Comparison of ENCODE assay signal across 9 mouse cellular contexts in genomic region chr12:84100071-84100470, GRCm38 (mm10). TPM values are rescaled to one million over a fixed set of nuclear protein-coding genes. Genes with fewer than 3 reads are reported as not detected.
DNase-seq lines count a peak whose midpoint lies in the region; ATAC-seq lines count a peak whose summit lies in the region.
"Had no signal": no experiment of that assay in that cellular context is flagged by ENCODE, and none has a peak within 500 bp of the region (broad histone marks: within the 10 kb centered on the region; RNA-seq: fewer than 3 reads in every experiment).

No protein-coding gene starts in this region.

- no peak overlapping the region for H3K4me2 ChIP-seq in hindbrain, embryonic 11.5 days (replicated peaks; ENCODE audit: low read depth, low read length)
- peak overlapping the region; percentile 77 for H3K4me2 ChIP-seq in embryonic facial prominence, embryonic 13.5 days
- H3K4me2 ChIP-seq in hindbrain, embryonic 13.5 days: peak overlapping the region; percentile 71
- peak overlapping the region; percentile 73 for H3K4me2 ChIP-seq in midbrain, embryonic 13.5 days (replicated peaks)

- ATAC-seq in hindbrain, embryonic 11.5 days (ENCODE audit: low FRiP score): no peak
- no peak for ATAC-seq in embryonic facial prominence, embryonic 13.5 days (ENCODE audit: insufficient number of reproducible peaks, insufficient read depth, low FRiP score, low TSS enrichment, low read depth)
- no peak for ATAC-seq in hindbrain, embryonic 13.5 days (ENCODE audit: low FRiP score)
- ATAC-seq in midbrain, embryonic 13.5 days: no peak

- DNase-seq in hindbrain, embryonic 10.5 days (ENCODE audit: low spot score): peak; percentile 6
- no peak for DNase-seq in hindbrain, embryonic 11.5 days (ENCODE audit: low spot score)
- no peak for DNase-seq in thymus, postnatal 36 days
- DNase-seq in gastrocnemius, postnatal 36 days: no peak
- no peak for DNase-seq in urinary bladder, postnatal 14 days (ENCODE audit: low spot score)

- H3K9me3 ChIP-seq in hindbrain, embryonic 10.5 days: peaks cover 10% of the 10 kb centered on the region
- H3K9me3 ChIP-seq in hindbrain, embryonic 11.5 days (ENCODE audit: control insufficient read depth, low read length): no peaks in the 10 kb centered on the region
- no peaks in the 10 kb centered on the region for H3K9me3 ChIP-seq in embryonic facial prominence, embryonic 13.5 days
- 0 out of 2 replicates have a peak, but pooled peaks cover 3% of the 10 kb centered on the region for H3K9me3 ChIP-seq in hindbrain, embryonic 13.5 days
- no peaks in the 10 kb centered on the region for H3K9me3 ChIP-seq in midbrain, embryonic 13.5 days

- 81% methylated on average over 1 of the region's 1 CpGs for WGBS in hindbrain, embryonic 10.5 days
- WGBS in hindbrain, embryonic 11.5 days: 75% methylated on average over 1 of the region's 1 CpGs
- 38% methylated on average over 1 of the region's 1 CpGs for WGBS in embryonic facial prominence, embryonic 13.5 days
- 25% methylated on average over 1 of the region's 1 CpGs for WGBS in hindbrain, embryonic 13.5 days
- WGBS in midbrain, embryonic 13.5 days: 58% methylated on average over 1 of the region's 1 CpGs

- no peak overlapping the region for H3K27ac ChIP-seq in hindbrain, embryonic 10.5 days
- H3K27ac ChIP-seq in hindbrain, embryonic 11.5 days (ENCODE audit: low read depth, low read length): no peak overlapping the region
- no peak overlapping the region for H3K27ac ChIP-seq in embryonic facial prominence, embryonic 13.5 days
- no peak overlapping the region for H3K27ac ChIP-seq in hindbrain, embryonic 13.5 days
- H3K27ac ChIP-seq in midbrain, embryonic 13.5 days: no peak overlapping the region

- intact Hi-C loops in gastrocnemius, postnatal 36 days (cut with DNase I): no loop called here

- H3K4me3 ChIP-seq in hindbrain, embryonic 10.5 days: peak overlapping the region; percentile 62
- no peak overlapping the region for H3K4me3 ChIP-seq in hindbrain, embryonic 11.5 days (ENCODE audit: low read depth, low read length)
- H3K4me3 ChIP-seq in embryonic facial prominence, embryonic 13.5 days: peak overlapping the region; percentile 49
- H3K4me3 ChIP-seq in hindbrain, embryonic 13.5 days: 0 out of 2 replicates have a peak overlapping the region, but pooled peaks have one; percentile 54
- peak overlapping the region; percentile 54 for H3K4me3 ChIP-seq in midbrain, embryonic 13.5 days (replicated peaks)

- peaks cover 11% of the 10 kb centered on the region; the same call in 1 of the 2 replicates for H3K27me3 ChIP-seq in hindbrain, embryonic 10.5 days (ENCODE audit: insufficient read depth, poor library complexity, severe bottlenecking)
- no peaks in the 10 kb centered on the region for H3K27me3 ChIP-seq in hindbrain, embryonic 11.5 days (ENCODE audit: control insufficient read depth, insufficient read depth, low read length)
- H3K27me3 ChIP-seq in embryonic facial prominence, embryonic 13.5 days: no peaks in the 10 kb centered on the region
- H3K27me3 ChIP-seq in hindbrain, embryonic 13.5 days: 0 out of 2 replicates have a peak, but pooled peaks cover 3% of the 10 kb centered on the region
- peaks cover 4% of the 10 kb centered on the region; the same call in 1 of the 2 replicates for H3K27me3 ChIP-seq in midbrain, embryonic 13.5 days

- no peak overlapping the region for H3K9ac ChIP-seq in hindbrain, embryonic 11.5 days (ENCODE audit: low read depth, low read length)
- H3K9ac ChIP-seq in embryonic facial prominence, embryonic 13.5 days: no peak overlapping the region
- no peak overlapping the region for H3K9ac ChIP-seq in hindbrain, embryonic 13.5 days
- no peak overlapping the region for H3K9ac ChIP-seq in midbrain, embryonic 13.5 days (replicated peaks)

- no peaks in the 10 kb centered on the region for H3K36me3 ChIP-seq in hindbrain, embryonic 10.5 days
- no peaks in the 10 kb centered on the region for H3K36me3 ChIP-seq in hindbrain, embryonic 11.5 days (ENCODE audit: control insufficient read depth, insufficient read depth, low read length)
- no peaks in the 10 kb centered on the region for H3K36me3 ChIP-seq in embryonic facial prominence, embryonic 13.5 days
- no peaks in the 10 kb centered on the region for H3K36me3 ChIP-seq in hindbrain, embryonic 13.5 days
- H3K36me3 ChIP-seq in midbrain, embryonic 13.5 days: no peaks in the 10 kb centered on the region

- peaks cover 7% of the 10 kb centered on the region for H3K4me1 ChIP-seq in hindbrain, embryonic 10.5 days (replicated peaks)
- no peaks in the 10 kb centered on the region for H3K4me1 ChIP-seq in hindbrain, embryonic 11.5 days (replicated peaks; ENCODE audit: control insufficient read depth, insufficient read depth, low read length)
- peaks cover 4% of the 10 kb centered on the region; the same call in 1 of the 2 replicates for H3K4me1 ChIP-seq in embryonic facial prominence, embryonic 13.5 days
- H3K4me1 ChIP-seq in hindbrain, embryonic 13.5 days (replicated peaks): no peaks in the 10 kb centered on the region
- peaks cover 5% of the 10 kb centered on the region; the same call in 1 of the 2 replicates for H3K4me1 ChIP-seq in midbrain, embryonic 13.5 days (replicated peaks)

RNA-seq across cellular contexts. Expression of gene Acot6, which starts 0.4 kb away (rescaled TPM):
- polyA plus RNA-seq in hindbrain, embryonic 10.5 days (2016; fragmentation: Nextera tagmentation; extraction: Ambion mirVana): 0.77 and 0.97 TPM in 2 replicates
- polyA plus RNA-seq in hindbrain, embryonic 11.5 days (2014; fragmentation: Nextera tagmentation; extraction: Ambion mirVana): 0.76 and 0.91 TPM in 2 replicates
- 1.4 and 1.6 TPM in 2 replicates for polyA plus RNA-seq in embryonic facial prominence, embryonic 13.5 days (2015; fragmentation: Nextera tagmentation; extraction: Ambion mirVana)
- 0.88 and 0.97 TPM in 2 replicates for polyA plus RNA-seq in hindbrain, embryonic 13.5 days (2015; fragmentation: Nextera tagmentation; extraction: Ambion mirVana)
- polyA plus RNA-seq in midbrain, embryonic 13.5 days (2015; fragmentation: Nextera tagmentation; extraction: Ambion mirVana): 0.81 and 0.96 TPM in 2 replicates
- total RNA-seq in gastrocnemius, postnatal 36 days (2021): 1 to 10 TPM; 1.4 to 2.2 TPM

RNA-seq across cellular contexts. Expression of gene Dnal1, which starts 14.1 kb away (rescaled TPM):
- polyA plus RNA-seq in hindbrain, embryonic 10.5 days (2016; fragmentation: Nextera tagmentation; extraction: Ambion mirVana): 4.8 and 4.9 TPM in 2 replicates
- 4.8 and 6.3 TPM in 2 replicates for polyA plus RNA-seq in hindbrain, embryonic 11.5 days (2014; fragmentation: Nextera tagmentation; extraction: Ambion mirVana)
- polyA plus RNA-seq in embryonic facial prominence, embryonic 13.5 days (2015; fragmentation: Nextera tagmentation; extraction: Ambion mirVana): 7.5 and 9.0 TPM in 2 replicates
- 9.1 and 9.7 TPM in 2 replicates for polyA plus RNA-seq in hindbrain, embryonic 13.5 days (2015; fragmentation: Nextera tagmentation; extraction: Ambion mirVana)
- 7.8 and 9.7 TPM in 2 replicates for polyA plus RNA-seq in midbrain, embryonic 13.5 days (2015; fragmentation: Nextera tagmentation; extraction: Ambion mirVana)
- 1 to 10 TPM; 5.9 to 8.1 TPM for total RNA-seq in gastrocnemius, postnatal 36 days (2021)

RNA-seq across cellular contexts. Expression of gene Acot5, which starts 30.9 kb away (rescaled TPM):
- polyA plus RNA-seq in hindbrain, embryonic 10.5 days (2016; fragmentation: Nextera tagmentation; extraction: Ambion mirVana): 0.12 TPM in 1 of 2 replicates, not detected in the other
- not detected in 2 replicates for polyA plus RNA-seq in hindbrain, embryonic 11.5 days (2014; fragmentation: Nextera tagmentation; extraction: Ambion mirVana)
- 0.18 TPM in 1 of 2 replicates, not detected in the other for polyA plus RNA-seq in embryonic facial prominence, embryonic 13.5 days (2015; fragmentation: Nextera tagmentation; extraction: Ambion mirVana)
- polyA plus RNA-seq in hindbrain, embryonic 13.5 days (2015; fragmentation: Nextera tagmentation; extraction: Ambion mirVana): not detected in 2 replicates
- not detected in 2 replicates for polyA plus RNA-seq in midbrain, embryonic 13.5 days (2015; fragmentation: Nextera tagmentation; extraction: Ambion mirVana)
- total RNA-seq in gastrocnemius, postnatal 36 days (2021): not detected
- total RNA-seq: ES-E14 had no signal

RNA-seq across cellular contexts. Expression of gene Acot3, which starts 48.1 kb away (rescaled TPM):
- polyA plus RNA-seq in hindbrain, embryonic 10.5 days (2016; fragmentation: Nextera tagmentation; extraction: Ambion mirVana): 0.19 and 0.25 TPM in 2 replicates
- 0.37 and 0.47 TPM in 2 replicates for polyA plus RNA-seq in hindbrain, embryonic 11.5 days (2014; fragmentation: Nextera tagmentation; extraction: Ambion mirVana)
- polyA plus RNA-seq in embryonic facial prominence, embryonic 13.5 days (2015; fragmentation: Nextera tagmentation; extraction: Ambion mirVana): not detected in 2 replicates
- polyA plus RNA-seq in hindbrain, embryonic 13.5 days (2015; fragmentation: Nextera tagmentation; extraction: Ambion mirVana): 0.89 and 0.96 TPM in 2 replicates
- 0.70 and 1.0 TPM in 2 replicates for polyA plus RNA-seq in midbrain, embryonic 13.5 days (2015; fragmentation: Nextera tagmentation; extraction: Ambion mirVana)
- not detected for total RNA-seq in gastrocnemius, postnatal 36 days (2021)

RNA-seq across cellular contexts. Expression of gene Pnma1, which starts 48.2 kb away (rescaled TPM):
- polyA plus RNA-seq in hindbrain, embryonic 10.5 days (2016; fragmentation: Nextera tagmentation; extraction: Ambion mirVana): 3.1 and 3.6 TPM in 2 replicates
- 2.4 and 2.6 TPM in 2 replicates for polyA plus RNA-seq in hindbrain, embryonic 11.5 days (2014; fragmentation: Nextera tagmentation; extraction: Ambion mirVana)
- polyA plus RNA-seq in embryonic facial prominence, embryonic 13.5 days (2015; fragmentation: Nextera tagmentation; extraction: Ambion mirVana): 0.74 and 1.1 TPM in 2 replicates
- 3.5 and 3.8 TPM in 2 replicates for polyA plus RNA-seq in hindbrain, embryonic 13.5 days (2015; fragmentation: Nextera tagmentation; extraction: Ambion mirVana)
- polyA plus RNA-seq in midbrain, embryonic 13.5 days (2015; fragmentation: Nextera tagmentation; extraction: Ambion mirVana): 5.5 and 6.5 TPM in 2 replicates
- under 1 TPM; 0.15 to 0.18 TPM for total RNA-seq in gastrocnemius, postnatal 36 days (2021)
